Mouse (Mus musculus): Measurements from ENCODE around the gene Mmp19. TPM values are rescaled to one million over a fixed set of nuclear protein-coding genes. Genes with fewer than 3 reads are reported as not detected.
A peak's percentile ranks its signal among the peaks of the same experiment; 100 is the strongest.
"Not testable (repeated sequence)": the region's sequence is repeated elsewhere in the genome, so short reads cannot be mapped to it uniquely, and the experiment has no call there.

Mmp19 gene
- total RNA-seq, 2 experiments from 2014 or later = 1.3 to 1.9 TPM

DNA sequence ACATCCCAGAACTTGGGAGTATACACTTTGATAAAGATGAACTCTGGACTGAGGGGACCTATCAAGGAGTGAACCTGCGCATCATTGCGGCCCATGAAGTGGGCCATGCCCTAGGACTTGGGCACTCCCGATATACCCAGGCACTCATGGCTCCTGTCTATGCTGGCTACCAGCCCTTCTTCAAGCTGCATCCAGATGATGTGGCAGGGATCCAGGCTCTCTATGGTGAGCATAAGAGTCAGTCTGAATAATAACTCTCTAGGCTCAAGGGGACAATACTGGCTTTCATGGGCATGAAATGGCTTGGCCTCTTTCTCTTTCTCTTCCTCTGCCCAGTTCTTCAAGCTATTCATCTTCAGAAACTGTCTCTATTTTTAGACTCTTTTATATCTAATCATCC is 4.9 kb downstream of the Mmp19 start:
- ATAC-seq (replicated peaks; ENCODE audit: low FRiP score, poor library complexity, severe bottlenecking) = no peak

GRCm38 (mm10) chr10:128798676-128799075 is 8.0 kb downstream of the Mmp19 start:
- no peak for ATAC-seq (replicated peaks; ENCODE audit: low FRiP score, poor library complexity, severe bottlenecking)

DNA sequence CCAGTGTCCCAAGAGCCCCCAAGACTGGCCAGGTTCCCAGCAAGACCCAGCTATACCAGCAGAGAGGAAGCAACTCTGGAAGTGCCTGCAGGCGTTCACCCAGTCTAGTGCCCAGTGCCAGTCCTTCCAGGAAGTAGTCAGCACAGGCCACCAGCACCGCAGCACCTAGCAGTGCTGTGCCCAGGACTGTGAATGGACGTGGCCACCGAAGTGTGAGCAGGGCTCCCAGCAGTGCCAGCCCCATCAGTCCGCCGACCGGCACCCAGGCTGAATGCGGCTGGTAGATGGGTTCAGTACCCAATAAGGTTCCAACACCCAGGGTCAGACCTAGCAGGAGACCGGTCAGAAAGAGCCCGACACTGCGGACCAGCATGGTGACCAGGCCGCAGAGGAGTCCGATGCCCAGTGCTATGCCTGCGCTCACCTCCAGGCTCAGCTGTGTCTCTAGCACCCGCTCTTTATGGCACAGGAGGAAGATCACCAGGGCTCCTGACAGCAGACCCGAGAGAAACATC is 11.3 kb downstream of the Mmp19 start:
- no peak for ATAC-seq (replicated peaks; ENCODE audit: low FRiP score, poor library complexity, severe bottlenecking)

DNA sequence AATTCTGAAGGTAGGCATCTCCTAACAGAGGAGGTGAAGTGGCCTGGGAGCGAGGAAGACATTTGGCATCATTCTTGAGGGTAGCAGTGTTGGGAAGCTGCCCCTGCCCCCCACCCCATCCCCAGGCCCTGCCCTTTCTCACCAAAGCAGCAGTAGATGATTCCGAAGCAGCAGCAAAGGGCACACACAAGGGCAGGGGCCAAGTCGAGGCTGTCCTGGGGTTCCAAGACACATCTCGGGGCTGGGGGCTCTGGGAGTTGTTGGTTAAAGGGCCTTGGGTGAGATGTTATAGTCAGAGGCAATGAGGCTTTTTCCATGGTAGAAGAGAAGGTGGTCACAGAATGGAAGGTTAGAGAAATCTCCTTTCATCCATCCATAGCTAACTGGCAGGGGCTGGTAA is 12.2 kb downstream of the Mmp19 start:
- ATAC-seq (replicated peaks; ENCODE audit: low FRiP score, poor library complexity, severe bottlenecking) = no peak

DNA sequence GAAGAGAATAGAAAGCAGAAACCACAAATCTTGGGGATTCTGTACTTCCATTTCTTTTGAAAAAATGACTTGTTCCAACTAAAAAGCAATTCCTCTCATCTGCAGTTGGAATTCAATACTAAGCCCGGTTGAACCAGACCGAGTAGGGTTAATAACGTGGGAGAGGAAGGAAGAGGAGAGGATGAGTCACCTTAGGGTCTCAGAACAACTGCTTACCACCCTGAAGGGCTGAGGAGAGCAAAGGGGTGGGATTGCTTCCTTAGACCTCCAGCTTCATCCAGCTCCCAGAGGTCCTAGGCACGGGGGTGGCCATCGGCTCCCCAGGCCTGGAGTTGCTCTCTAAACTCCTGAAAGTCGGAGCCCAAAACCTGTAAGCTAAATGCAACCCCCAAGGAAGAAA is 12.7 kb downstream of the Mmp19 start:
- ATAC-seq (replicated peaks; ENCODE audit: low FRiP score, poor library complexity, severe bottlenecking) = no peak

- no peak for ATAC-seq (replicated peaks; ENCODE audit: low FRiP score, poor library complexity, severe bottlenecking)
These were observed 13.1 kb downstream of the Mmp19 start, which contains the start of gene Dnajc14 for GRCm38 (mm10) chr10:128803771-128804270. Gene Dnajc14, plus strand, starts transcription at chr10:128804062.

DNA sequence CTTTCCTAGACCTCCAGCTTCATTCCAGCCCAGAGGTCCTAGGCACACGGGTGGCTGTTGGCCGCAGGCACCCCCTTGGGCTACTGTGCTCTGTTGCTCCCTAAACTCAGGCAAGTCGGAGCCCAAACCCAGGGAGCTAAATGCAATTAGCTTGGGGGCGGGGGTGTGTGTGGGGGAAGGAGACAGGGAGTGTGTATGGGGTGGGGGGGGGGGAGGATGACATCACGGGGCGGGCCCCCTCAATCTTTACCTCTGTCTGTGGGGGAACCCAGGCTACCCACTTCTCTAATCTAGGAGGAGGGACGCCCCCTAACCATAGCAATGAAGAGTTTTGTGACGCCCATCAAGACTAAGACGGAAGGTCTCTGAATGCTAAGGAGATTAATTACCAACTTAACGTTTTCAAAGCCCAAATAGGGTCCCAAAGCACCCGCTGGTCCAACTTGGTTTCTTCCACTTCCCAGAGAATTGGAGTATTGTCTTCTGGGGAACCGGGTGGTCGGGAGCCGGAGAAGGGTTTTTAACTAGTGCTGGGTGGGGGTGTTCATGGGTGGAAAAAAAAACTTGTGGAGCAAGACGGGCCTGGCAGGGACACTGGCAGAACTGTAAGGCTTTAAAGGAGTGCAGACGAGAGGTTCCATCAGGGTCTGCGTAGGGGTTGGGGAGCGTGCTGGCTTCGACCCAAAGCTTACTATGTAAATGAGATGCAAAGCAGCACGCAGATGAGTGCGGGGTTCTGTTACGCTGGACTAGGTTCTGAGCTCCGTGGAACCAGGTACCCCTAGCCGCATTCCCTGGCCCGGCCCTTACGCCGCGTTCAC is 13.8 kb downstream of the Mmp19 start, which contains the start of gene Tmem198b:
Gene Tmem198b (minus strand): TSS at position 100 of the 821 bp plus-strand sequence.
- no peak for ATAC-seq (replicated peaks; ENCODE audit: low FRiP score, poor library complexity, severe bottlenecking)

DNA sequence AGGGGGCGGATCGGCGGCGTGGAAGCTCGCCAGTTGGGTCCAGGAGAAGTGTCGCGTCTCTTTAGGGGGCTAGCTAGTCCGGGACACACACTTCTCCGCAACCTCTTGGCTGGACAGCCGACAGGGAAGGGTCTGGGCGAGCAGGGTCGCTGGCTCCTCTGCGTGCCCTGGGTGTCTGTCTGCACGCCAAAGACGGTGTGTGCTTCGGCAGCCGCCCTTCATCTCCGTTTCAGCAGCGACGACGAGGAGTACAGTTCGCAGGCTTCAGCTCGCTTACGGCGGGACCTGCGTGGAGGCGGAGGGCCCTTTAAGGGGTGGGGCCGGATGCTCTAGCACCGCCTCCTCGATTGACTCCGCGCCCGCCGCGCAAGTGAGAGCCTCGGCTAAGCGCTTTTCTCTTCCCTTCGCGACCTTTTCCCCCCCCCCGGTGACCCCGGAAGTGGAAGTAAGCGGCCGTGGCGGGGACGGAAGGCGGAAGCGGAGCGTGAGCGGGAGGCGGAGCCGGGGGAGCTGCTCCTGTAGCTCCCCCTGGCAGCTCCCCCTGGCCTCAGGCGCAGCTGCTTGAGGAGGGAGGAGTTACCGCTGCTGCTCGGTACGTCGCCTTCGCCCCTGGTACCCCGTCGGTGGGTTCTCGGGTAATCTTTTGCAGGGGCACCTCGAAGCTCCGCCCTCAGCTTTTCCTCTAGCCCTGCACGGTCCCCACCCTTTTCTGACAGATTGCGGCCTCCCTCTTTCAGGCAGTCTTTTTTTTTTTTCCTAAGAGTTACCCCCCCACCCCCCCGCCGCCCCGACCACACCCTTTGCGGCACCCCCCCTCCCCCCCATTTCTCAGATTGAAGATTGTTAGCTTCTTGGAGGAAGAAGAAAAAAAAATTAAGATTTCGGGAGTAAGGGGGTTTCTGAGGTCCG is 14.6 kb downstream of the Mmp19 start:
- peak; percentile 93 for ATAC-seq (replicated peaks; ENCODE audit: low FRiP score, poor library complexity, severe bottlenecking)

- no peak for ATAC-seq (replicated peaks; ENCODE audit: low FRiP score, poor library complexity, severe bottlenecking)
These were observed 15.4 kb downstream of the Mmp19 start for GRCm38 (mm10) chr10:128806086-128806485.

DNA sequence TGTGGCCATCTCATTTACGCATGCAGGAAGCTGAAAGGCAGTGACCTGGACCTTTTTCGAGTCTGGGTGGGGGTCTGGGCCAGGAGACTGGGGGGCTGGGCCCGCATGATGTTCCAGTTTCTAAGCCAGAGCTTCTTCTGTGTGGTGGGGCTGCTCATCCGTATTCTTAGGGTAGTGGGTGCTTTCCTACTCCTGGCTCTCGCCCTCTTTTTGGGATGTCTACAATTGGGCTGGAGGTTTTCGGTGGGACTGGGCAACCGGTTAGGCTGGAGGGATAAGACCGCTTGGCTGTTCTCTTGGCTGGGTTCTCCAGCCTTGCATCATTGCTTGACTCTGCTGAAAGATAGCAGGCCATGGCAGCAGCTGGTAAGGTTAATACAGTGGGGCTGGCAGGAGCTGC is 16.3 kb downstream of the Mmp19 start:
- ATAC-seq (replicated peaks; ENCODE audit: low FRiP score, poor library complexity, severe bottlenecking) = no peak

DNA sequence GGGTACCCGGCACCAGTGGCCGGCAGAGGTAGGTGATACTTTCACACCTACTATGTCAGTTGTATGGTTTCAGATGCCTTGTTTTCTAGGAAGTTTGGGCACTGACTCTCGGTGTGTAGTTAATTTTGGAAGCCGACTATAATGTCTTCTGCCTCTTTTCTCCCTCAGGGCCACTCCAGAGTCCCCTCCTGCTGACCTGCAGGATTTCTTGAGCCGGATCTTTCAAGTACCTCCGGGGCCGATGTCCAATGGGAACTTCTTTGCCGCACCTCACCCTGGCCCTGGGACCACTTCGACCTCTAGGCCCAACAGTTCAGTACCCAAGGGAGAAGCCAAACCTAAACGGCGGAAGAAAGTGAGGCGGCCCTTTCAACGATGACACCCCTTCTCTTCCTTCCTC is 26.3 kb downstream of the Mmp19 start, which contains the start of gene Sarnp:
Gene Sarnp (plus strand): TSS at position 301 of the 400 bp plus-strand sequence.
- ATAC-seq (replicated peaks; ENCODE audit: low FRiP score, poor library complexity, severe bottlenecking) = no peak

DNA sequence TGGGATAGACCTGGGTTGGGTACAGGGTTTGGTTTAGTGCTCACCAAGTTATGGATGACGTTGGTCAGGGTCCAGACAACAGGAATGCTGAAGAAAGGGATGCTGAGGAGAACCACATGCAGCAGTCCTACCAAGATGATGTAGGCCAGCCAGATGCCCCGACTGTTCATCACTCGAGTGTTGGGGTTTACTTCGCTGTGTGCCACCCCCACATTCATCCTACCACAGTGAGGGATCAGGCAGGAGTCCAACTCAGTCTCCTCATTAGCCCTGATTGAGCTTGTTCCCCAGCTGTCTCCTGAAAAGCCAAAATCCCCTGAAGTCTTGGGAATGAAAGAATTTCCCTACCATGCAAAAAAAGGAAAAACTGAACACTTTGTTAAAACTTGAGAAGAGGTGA is 29.5 kb downstream of the Mmp19 start:
- no peak for ATAC-seq (replicated peaks; ENCODE audit: low FRiP score, poor library complexity, severe bottlenecking)

GRCm38 (mm10) chr10:128821358-128822056 is 30.8 kb downstream of the Mmp19 start, which contains the start of gene Ormdl2:
Gene Ormdl2, minus strand, starts transcription at chr10:128821645.
- ATAC-seq (replicated peaks; ENCODE audit: low FRiP score, poor library complexity, severe bottlenecking) = peak; percentile 98

- ATAC-seq (replicated peaks; ENCODE audit: low FRiP score, poor library complexity, severe bottlenecking) = no peak
These were observed 31.4 kb downstream of the Mmp19 start for GRCm38 (mm10) chr10:128822135-128822534.

DNA sequence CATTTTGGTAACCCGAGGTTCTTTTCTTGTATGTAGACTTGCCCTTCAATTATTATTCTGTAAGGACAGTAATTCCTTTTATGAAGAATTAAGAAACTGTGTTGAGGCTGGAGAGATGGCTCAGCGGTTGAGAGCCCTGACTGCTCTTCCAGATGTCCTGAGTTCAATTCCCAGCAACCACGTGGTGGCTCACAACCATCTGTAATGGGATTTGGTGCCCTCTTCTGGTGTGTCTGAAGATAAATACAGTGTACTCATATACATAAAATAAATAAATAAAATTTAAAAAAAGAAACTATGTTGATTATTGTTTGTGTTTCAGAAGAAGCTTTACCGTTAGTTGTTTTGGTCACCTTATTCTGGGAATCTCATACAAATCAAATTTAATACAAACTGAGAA is 32.4 kb downstream of the Mmp19 start:
- ATAC-seq (replicated peaks; ENCODE audit: low FRiP score, poor library complexity, severe bottlenecking) = not testable (repeated sequence)

DNA sequence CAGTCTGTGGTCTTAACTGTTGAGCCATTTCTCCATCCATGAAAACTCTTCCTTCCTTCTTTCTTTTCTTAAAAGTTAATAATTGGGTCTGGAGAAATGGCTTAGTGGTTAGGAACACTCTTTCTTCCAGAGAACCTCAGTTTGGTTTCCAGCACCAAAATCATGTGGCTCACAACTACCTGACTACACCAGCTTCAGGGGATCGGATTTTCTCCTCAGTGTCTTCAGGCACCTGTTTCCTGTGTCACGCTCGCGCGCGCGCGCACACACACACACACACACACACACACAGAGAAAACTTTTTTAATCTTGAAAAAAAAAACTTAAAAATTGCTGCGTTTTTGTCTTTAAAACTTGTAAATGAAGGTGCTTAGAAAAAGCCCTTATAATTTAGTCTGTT is 33.1 kb downstream of the Mmp19 start:
- ATAC-seq (replicated peaks; ENCODE audit: low FRiP score, poor library complexity, severe bottlenecking) = no peak

DNA sequence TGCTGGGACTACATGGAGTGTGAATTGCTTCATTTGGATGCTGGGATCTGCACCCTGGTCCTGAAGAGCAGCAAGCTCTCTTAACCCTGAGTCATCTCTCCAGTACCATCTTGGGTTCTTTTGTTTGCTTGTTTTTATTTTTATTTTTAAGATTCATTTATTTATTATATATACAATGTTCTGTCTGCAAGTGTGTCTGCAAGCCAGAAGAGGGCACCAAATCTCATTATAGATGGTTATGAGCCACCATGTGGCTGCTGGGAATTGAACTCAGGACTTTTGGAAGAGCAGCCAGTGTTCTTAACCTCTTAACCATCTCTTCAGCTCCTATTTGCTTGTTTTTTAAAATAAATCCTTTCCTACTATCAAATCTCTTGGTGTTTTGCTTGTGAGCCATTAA is 46.7 kb downstream of the Mmp19 start:
- ATAC-seq (replicated peaks; ENCODE audit: low FRiP score, poor library complexity, severe bottlenecking) = no peak

- no peak for ATAC-seq (replicated peaks; ENCODE audit: low FRiP score, poor library complexity, severe bottlenecking)
These were observed 48.7 kb downstream of the Mmp19 start for GRCm38 (mm10) chr10:128839434-128839833.

- no peak; the same call in 1 of the 2 replicates for ATAC-seq (replicated peaks; ENCODE audit: low FRiP score, poor library complexity, severe bottlenecking)
These were observed 49.9 kb downstream of the Mmp19 start for GRCm38 (mm10) chr10:128840612-128841011.

All from erythroid progenitor cell, adult 5-6 weeks (primary cell).